In genomic region chr15:86061848-86062481, GRCm38 (mm10) we compare ENCODE assay signal across 10 mouse cellular contexts. TPM values are rescaled to one million over a fixed set of nuclear protein-coding genes. Genes with fewer than 3 reads are reported as not detected.
A peak's percentile ranks its signal among the peaks of the same experiment; 100 is the strongest.
DNase-seq lines count a peak whose midpoint lies in the region; ATAC-seq and TF ChIP-seq lines count a peak whose summit lies in the region.
"Had no signal": no experiment of that assay in that cellular context is flagged by ENCODE, and none has a peak within 500 bp of the region (broad histone marks: within the 10 kb centered on the region; RNA-seq: fewer than 3 reads in every experiment).

No protein-coding gene starts in this region.

- H3K9ac ChIP-seq in forebrain, embryonic 13.5 days: 0 out of 2 replicates have a peak overlapping the region, but pooled peaks have one; percentile 98
- H3K9ac ChIP-seq in liver, embryonic 11.5 days (ENCODE audit: low read depth, low read length): no peak overlapping the region
- 0 out of 2 replicates have a peak overlapping the region, but pooled peaks have one; percentile 14 for H3K9ac ChIP-seq in limb, embryonic 12.5 days (replicated peaks)
- H3K9ac ChIP-seq: midbrain, embryonic 12.5 days had no signal

- no peak overlapping the region; the same call in 1 of the 2 replicates for H3K27ac ChIP-seq in forebrain, embryonic 13.5 days
- no peak overlapping the region for H3K27ac ChIP-seq in forebrain, embryonic 10.5 days
- H3K27ac ChIP-seq in liver, embryonic 11.5 days (ENCODE audit: low read depth, low read length): no peak overlapping the region
- H3K27ac ChIP-seq in limb, embryonic 12.5 days: no peak overlapping the region
- peak overlapping the region; percentile 43 for H3K27ac ChIP-seq in small intestine, adult 2 months (ENCODE audit: insufficient read depth, low read depth, low read length)
- H3K27ac ChIP-seq: midbrain, embryonic 12.5 days had no signal

- 67% methylated on average over 6 of the region's 6 CpGs for WGBS in forebrain, embryonic 13.5 days
- WGBS in forebrain, embryonic 10.5 days: 75% methylated on average over 6 of the region's 6 CpGs
- WGBS in liver, embryonic 11.5 days: 70% methylated on average over 6 of the region's 6 CpGs
- 60% methylated on average over 6 of the region's 6 CpGs for WGBS in limb, embryonic 12.5 days
- 27% methylated on average over 6 of the region's 6 CpGs for WGBS in small intestine, adult 2 months

- ATAC-seq in forebrain, embryonic 13.5 days: no peak
- ATAC-seq in liver, embryonic 11.5 days (replicated peaks; ENCODE audit: low FRiP score): no peak
- ATAC-seq in limb, embryonic 12.5 days (ENCODE audit: insufficient number of reproducible peaks, insufficient read depth, low FRiP score, low TSS enrichment, low read depth): no peak
- no peak for ATAC-seq in cerebellum, adult (ENCODE audit: insufficient number of reproducible peaks, low FRiP score, low TSS enrichment)

- no peaks in the 10 kb centered on the region for H3K27me3 ChIP-seq in forebrain, embryonic 13.5 days
- peaks cover 8% of the 10 kb centered on the region for H3K27me3 ChIP-seq in forebrain, embryonic 10.5 days (ENCODE audit: poor library complexity, severe bottlenecking)
- no peaks in the 10 kb centered on the region for H3K27me3 ChIP-seq in liver, embryonic 11.5 days (replicated peaks; ENCODE audit: control insufficient read depth, insufficient read depth, low read length)
- no peaks in the 10 kb centered on the region for H3K27me3 ChIP-seq in limb, embryonic 12.5 days
- no peaks in the 10 kb centered on the region for H3K27me3 ChIP-seq in small intestine, adult 2 months (ENCODE audit: control insufficient read depth, insufficient read depth, low read length)

- DNase-seq in forebrain, embryonic 10.5 days (ENCODE audit: extremely low spot score, low spot score): no peak
- no peak for DNase-seq in liver, embryonic 11.5 days (ENCODE audit: low spot score)
- no peak for DNase-seq in liver
- no peak for DNase-seq in testis, postnatal 14 days (ENCODE audit: low spot score)
- DNase-seq: B cell, adult 2 months had no signal

- peak overlapping the region; percentile 78 for H3K4me2 ChIP-seq in forebrain, embryonic 13.5 days
- H3K4me2 ChIP-seq in liver, embryonic 11.5 days: 0 out of 2 replicates have a peak overlapping the region, but pooled peaks have one; percentile 2
- H3K4me2 ChIP-seq in limb, embryonic 12.5 days: 0 out of 2 replicates have a peak overlapping the region, but pooled peaks have one; percentile 1
- H3K4me2 ChIP-seq: midbrain, embryonic 12.5 days had no signal

- no peak for TF ChIP-seq CTCF in small intestine, adult 2 months (IDR thresholded peaks at IDR 0.05; ENCODE audit: extremely low read depth, insufficient read length, insufficient replicate concordance, low read depth, low read length)

- peaks cover 58% of the 10 kb centered on the region for H3K4me1 ChIP-seq in forebrain, embryonic 13.5 days
- peaks cover 52% of the 10 kb centered on the region for H3K4me1 ChIP-seq in forebrain, embryonic 10.5 days
- peaks cover 74% of the 10 kb centered on the region for H3K4me1 ChIP-seq in liver, embryonic 11.5 days (replicated peaks; ENCODE audit: control insufficient read depth, insufficient read depth, low read length)
- H3K4me1 ChIP-seq in limb, embryonic 12.5 days (replicated peaks): peaks cover 46% of the 10 kb centered on the region
- H3K4me1 ChIP-seq in small intestine, adult 2 months (ENCODE audit: control insufficient read depth, insufficient read depth, insufficient read length, low read length): peaks cover 65% of the 10 kb centered on the region

- H3K9me3 ChIP-seq in forebrain, embryonic 13.5 days (replicated peaks): no peaks in the 10 kb centered on the region
- peaks cover 5% of the 10 kb centered on the region; the same call in 1 of the 2 replicates for H3K9me3 ChIP-seq in forebrain, embryonic 10.5 days
- H3K9me3 ChIP-seq in liver, embryonic 11.5 days (ENCODE audit: control insufficient read depth, low read length): no peaks in the 10 kb centered on the region
- no peaks in the 10 kb centered on the region for H3K9me3 ChIP-seq in limb, embryonic 12.5 days
- H3K9me3 ChIP-seq: midbrain, embryonic 12.5 days had no signal

- no peak overlapping the region for H3K4me3 ChIP-seq in forebrain, embryonic 13.5 days
- H3K4me3 ChIP-seq in forebrain, embryonic 10.5 days: no peak overlapping the region
- H3K4me3 ChIP-seq in liver, embryonic 11.5 days (ENCODE audit: low read depth, low read length): no peak overlapping the region
- no peak overlapping the region for H3K4me3 ChIP-seq in limb, embryonic 12.5 days (replicated peaks)
- no peak overlapping the region for H3K4me3 ChIP-seq in small intestine, adult 2 months (ENCODE audit: low read depth, low read length)
- H3K4me3 ChIP-seq: midbrain, embryonic 12.5 days had no signal

- TF ChIP-seq POLR2A in small intestine, adult 2 months (IDR thresholded peaks at IDR 0.05; ENCODE audit: low read depth, low read length): no peak

- peaks cover 5% of the 10 kb centered on the region; the same call in 1 of the 2 replicates for H3K36me3 ChIP-seq in forebrain, embryonic 13.5 days (ENCODE audit: poor library complexity, severe bottlenecking)
- peaks cover 25% of the 10 kb centered on the region for H3K36me3 ChIP-seq in forebrain, embryonic 10.5 days (replicated peaks)
- no peaks in the 10 kb centered on the region for H3K36me3 ChIP-seq in liver, embryonic 11.5 days (ENCODE audit: control insufficient read depth, insufficient read depth, low read length)
- H3K36me3 ChIP-seq in limb, embryonic 12.5 days: 0 out of 2 replicates have a peak, but pooled peaks cover 7% of the 10 kb centered on the region
- no peaks in the 10 kb centered on the region for H3K36me3 ChIP-seq in small intestine, adult 2 months (ENCODE audit: control insufficient read depth, insufficient read depth, low read length)
- H3K36me3 ChIP-seq: midbrain, embryonic 12.5 days had no signal

RNA-seq across cellular contexts. Expression of gene Gramd4, which starts 4.5 kb away (rescaled TPM):
- polyA plus RNA-seq in forebrain, embryonic 13.5 days (2015; fragmentation: Nextera tagmentation; extraction: Ambion mirVana): 30.1 and 31.6 TPM in 2 replicates
- 13.9 and 16.2 TPM in 2 replicates for polyA plus RNA-seq in forebrain, embryonic 10.5 days (2016; fragmentation: Nextera tagmentation; extraction: Ambion mirVana)
- 12.6 and 13.9 TPM in 2 replicates for polyA plus RNA-seq in liver, embryonic 11.5 days (2014; fragmentation: Nextera tagmentation; extraction: Ambion mirVana)
- polyA plus RNA-seq in limb, embryonic 12.5 days (2016; fragmentation: Nextera tagmentation; extraction: Ambion mirVana): 19.2 and 20.0 TPM in 2 replicates
- polyA plus RNA-seq in small intestine, adult 2 months (2012; rRNA removed): 10.5 and 25.1 TPM in 2 replicates

RNA-seq across cellular contexts. Expression of gene Celsr1, which starts 28.4 kb away (rescaled TPM):
- polyA plus RNA-seq in forebrain, embryonic 13.5 days (2015; fragmentation: Nextera tagmentation; extraction: Ambion mirVana): 6.6 and 7.1 TPM in 2 replicates
- polyA plus RNA-seq in forebrain, embryonic 10.5 days (2016; fragmentation: Nextera tagmentation; extraction: Ambion mirVana): 2.4 and 2.6 TPM in 2 replicates
- polyA plus RNA-seq in liver, embryonic 11.5 days (2014; fragmentation: Nextera tagmentation; extraction: Ambion mirVana): 0.53 and 1.4 TPM in 2 replicates
- polyA plus RNA-seq in limb, embryonic 12.5 days (2016; fragmentation: Nextera tagmentation; extraction: Ambion mirVana): 1.9 TPM in 2 replicates
- 2.9 and 4.7 TPM in 2 replicates for polyA plus RNA-seq in small intestine, adult 2 months (2012; rRNA removed)

Comparison
In these comparisons a context has a peak if more than half of its experiments do, and no peak if none do; other contexts are left out.
1. H3K4me2 ChIP-seq: peak in every context shown above with its lines; median percentile 78 in forebrain, embryonic 13.5 days; 2 in liver, embryonic 11.5 days; 1 in limb, embryonic 12.5 days.